Mouse (Mus musculus): ENCODE data around the gene Olfr1123.
"Not testable (repeated sequence)": the region's sequence is repeated elsewhere in the genome, so short reads cannot be mapped to it uniquely, and the experiment has no call there.

Gene Olfr1123

GRCm38 (mm10) chr2:87416335-87416734 lies at the start of gene Olfr1123:
Olfr1123 (plus strand) TSS chr2:87416635.
- DNase-seq (ENCODE audit: low read depth, low spot score) = no peak

DNA sequence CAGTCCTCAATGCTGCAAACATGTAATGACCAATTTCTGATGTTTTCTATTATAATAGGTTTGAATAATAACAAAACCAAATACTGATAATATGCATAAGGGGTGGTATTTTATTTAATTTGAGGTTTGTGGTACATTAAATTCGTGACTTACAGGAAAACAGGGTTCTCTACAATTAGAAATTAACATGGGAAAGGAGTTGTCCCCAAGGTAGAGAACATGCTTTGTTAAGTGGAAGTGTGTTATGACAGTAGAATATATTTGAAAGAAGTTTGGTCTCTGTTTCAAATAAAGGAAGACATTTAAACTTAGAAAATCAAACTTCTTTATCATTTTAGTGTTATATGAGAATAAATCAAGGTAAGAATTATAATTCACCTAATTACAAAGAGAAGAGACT lies 46.8 kb upstream of the Olfr1123 start, which contains the start of gene Olfr1121:
Gene Olfr1121, plus strand, starts transcription at position 301 of the 400 bp plus-strand sequence.
- DNase-seq (ENCODE audit: low read depth, low spot score) = no peak

DNA sequence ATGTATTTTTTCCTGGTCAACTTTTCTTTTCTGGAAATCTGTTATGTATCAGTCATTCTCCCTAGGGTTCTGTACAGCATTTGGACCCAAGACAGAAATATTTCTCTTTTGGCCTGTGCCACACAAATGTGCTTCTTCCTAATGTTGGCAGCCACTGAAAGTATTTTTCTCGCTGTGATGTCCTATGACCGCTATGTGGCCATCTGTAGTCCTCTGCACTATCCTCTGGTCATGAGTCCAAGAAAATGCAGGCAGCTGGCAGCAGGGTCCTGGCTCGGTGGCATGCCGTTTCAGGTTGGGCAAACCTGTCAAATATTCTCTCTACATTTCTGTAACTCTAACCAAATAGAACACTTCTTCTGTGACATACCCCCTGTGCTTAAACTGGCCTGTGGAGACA lies 44.7 kb upstream of the Olfr1123 start:
- DNase-seq (ENCODE audit: low read depth, low spot score) = no peak

DNA sequence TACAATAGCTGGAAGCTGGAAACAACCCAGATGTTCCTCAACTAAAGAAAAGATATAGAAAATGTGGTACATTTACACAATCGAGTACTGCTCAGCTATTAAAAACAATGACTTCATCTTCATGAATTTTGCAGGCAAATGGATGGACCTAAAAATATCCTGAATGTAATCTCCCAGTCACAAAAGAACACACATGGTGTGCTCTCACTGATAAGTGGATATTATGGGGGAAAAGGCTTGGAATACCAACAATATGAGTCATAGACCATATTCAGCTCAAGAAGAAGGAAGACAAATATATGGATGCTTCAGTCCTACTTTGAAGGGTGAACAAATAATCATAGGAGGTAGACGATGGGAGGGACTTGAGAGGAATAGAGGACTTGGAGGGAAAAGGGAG lies 32.5 kb upstream of the Olfr1123 start:
- DNase-seq (ENCODE audit: low read depth, low spot score) = no peak

- no peak for DNase-seq (ENCODE audit: low read depth, low spot score)
These were observed 30.9 kb upstream of the Olfr1123 start, which contains the start of gene Olfr1122 for GRCm38 (mm10) chr2:87385549-87385948. Olfr1122 (plus strand) TSS chr2:87385849.

- DNase-seq (ENCODE audit: low read depth, low spot score) = not testable (repeated sequence)
These were observed 22.8 kb upstream of the Olfr1123 start for GRCm38 (mm10) chr2:87393605-87394004.

GRCm38 (mm10) chr2:87394686-87395085 lies 21.7 kb upstream of the Olfr1123 start:
- not testable (repeated sequence) for DNase-seq (ENCODE audit: low read depth, low spot score)

DNA sequence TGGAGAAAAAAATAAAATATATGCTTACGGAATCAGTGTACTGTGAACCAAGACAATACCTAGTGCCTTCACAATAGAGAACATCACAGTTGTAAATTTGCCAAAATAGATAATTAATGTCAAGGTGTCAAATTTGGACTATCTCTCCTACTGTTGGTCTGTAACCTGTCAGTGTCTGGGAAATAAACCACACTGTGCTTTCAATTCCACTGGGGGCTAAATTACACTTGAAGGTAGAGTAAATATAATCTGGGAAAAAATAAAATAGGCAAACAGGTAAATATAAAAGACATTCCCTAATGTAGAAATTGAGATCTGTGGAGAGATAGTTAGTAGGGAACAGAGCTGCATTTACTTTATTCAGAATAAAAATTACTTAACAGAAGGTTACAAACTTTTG lies 13.5 kb downstream of the Olfr1123 start, which contains the start of gene Olfr1124:
Gene Olfr1124, plus strand, starts transcription at position 301 of the 400 bp plus-strand sequence.
- DNase-seq (ENCODE audit: low read depth, low spot score) = no peak

DNA sequence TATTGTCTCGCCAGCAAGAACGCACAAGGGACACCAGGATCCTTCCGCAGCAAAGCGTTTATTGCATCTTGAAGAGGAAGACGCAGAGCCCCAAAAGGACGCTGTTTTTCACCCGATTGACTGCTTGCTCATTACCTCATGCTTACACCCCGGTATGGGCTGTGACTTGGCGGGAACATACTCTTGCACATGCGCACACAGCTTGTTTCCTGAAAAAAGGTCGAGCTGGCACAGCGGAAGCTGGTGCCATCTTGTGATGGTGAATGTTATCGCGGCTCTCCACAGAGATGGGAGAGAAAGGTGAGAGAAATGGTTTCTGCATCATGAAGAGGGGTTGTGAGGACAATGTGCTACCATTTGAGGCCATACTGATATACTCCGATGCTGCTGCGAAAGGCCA lies 21.3 kb downstream of the Olfr1123 start:
- DNase-seq (ENCODE audit: low read depth, low spot score) = no peak

DNA sequence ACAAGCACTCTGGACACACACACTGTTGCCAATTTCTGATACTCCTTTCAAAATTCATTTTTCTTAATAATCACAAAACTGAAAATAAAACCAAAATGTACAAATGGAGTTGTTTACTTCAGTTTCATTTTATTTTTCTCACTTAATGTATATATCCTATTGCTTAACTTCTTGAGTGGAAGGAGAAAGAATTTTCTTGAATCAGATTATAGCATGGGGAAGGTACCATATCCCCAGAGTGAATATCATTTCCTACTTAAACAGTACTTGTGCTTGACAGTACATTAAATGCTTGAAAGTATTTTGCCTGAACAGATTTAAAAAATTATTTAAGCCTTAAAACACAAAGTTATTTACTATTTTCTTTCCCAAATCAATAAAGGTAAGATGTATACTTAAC lies 37.2 kb downstream of the Olfr1123 start, which contains the start of gene Olfr1126:
Gene Olfr1126, plus strand, starts transcription at position 301 of the 400 bp plus-strand sequence.
- no peak for DNase-seq (ENCODE audit: low read depth, low spot score)

GRCm38 (mm10) chr2:87461769-87462168 lies 45.3 kb downstream of the Olfr1123 start:
- no peak for DNase-seq (ENCODE audit: low read depth, low spot score)

All from forelimb bud, embryonic 11.5 days (tissue).